Mouse (Mus musculus) megakaryocyte-erythroid progenitor cell, adult 5 weeks (primary cell): Measurements from ENCODE around the gene Ndufs5. TPM values are rescaled to one million over a fixed set of nuclear protein-coding genes. Genes with fewer than 3 reads are reported as not detected.

Experiments
- polyA plus RNA-seq: library from polyadenylated mRNA; stranded (reverse); fragments of >175 nt; gene quantifications from 2 replicates; pipeline ENCODE4 v1.2.3, GENCODE M21; 2012

Ndufs5 gene
- 54.3 and 55.5 TPM in 2 replicates for polyA plus RNA-seq

DNA sequence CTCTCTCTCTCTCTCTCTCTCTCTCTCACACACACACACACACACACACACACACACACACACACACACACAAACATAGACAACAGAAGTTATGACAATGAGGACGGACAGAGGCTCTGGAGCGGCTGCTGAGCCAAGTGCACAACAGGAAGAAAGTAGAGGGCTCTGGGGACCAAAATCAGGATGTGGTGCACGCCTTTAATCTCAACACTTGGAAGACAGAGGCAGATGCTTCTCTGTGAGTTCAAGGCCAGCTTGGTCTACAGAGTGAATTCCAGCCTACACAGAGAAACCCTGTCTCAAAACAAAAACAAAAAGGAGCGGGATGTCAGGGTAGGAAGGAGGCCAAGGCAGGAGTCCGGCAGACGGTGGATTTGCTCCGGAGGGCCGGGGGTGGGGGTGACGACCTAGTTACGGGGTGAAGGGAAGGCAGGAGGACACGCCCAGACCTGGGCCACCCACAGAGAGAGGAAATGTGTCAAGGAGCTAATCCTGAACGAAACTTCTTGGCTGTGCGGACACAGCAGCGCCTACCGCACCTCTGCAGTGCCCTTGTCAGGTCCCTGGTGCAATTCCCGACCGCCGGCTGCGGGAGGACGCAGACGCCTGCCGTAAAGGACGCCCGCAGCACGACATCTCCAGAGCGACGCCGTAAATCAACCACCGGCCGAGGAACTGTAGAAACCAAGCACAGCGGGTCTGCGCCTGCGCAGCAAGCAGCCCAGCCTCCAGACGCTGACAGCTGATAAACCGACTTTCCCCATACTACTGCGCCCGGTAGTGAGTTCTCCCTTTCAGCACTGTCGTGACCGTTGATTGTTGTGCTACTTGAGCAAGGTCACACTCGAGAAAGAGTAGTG is at the start of gene Ndufs5:
Gene Ndufs5 (minus strand): TSS at position 629 of the 860 bp plus-strand sequence.

DNA sequence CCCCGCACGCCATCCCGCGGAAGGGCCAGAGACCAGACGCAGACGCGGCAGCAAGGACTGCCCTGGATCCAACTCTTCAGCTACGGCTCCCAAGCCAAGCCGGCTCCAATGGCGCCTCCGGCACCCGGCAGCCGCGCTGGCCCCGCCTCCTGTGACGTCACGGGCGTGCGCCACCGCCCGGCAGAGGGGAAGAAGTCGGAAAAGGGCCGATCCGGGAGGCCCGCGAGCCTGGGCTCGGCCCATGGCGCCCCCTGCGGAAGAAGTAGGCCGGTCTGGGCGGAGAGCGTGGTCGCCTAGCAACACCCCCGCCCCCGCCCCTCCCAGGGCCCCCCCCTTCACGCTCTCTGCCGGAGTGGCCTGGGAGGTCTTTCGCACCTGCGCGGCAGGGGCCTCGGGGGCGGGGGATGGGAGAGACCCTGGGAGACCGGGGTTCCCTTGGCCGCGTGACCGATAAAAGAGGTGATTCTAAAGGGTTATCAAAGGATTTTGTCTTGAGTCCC is 32.2 kb upstream of the Ndufs5 start, which contains the start of gene Akirin1:
Gene Akirin1 (minus strand): TSS at position 194 of the 500 bp plus-strand sequence.

DNA sequence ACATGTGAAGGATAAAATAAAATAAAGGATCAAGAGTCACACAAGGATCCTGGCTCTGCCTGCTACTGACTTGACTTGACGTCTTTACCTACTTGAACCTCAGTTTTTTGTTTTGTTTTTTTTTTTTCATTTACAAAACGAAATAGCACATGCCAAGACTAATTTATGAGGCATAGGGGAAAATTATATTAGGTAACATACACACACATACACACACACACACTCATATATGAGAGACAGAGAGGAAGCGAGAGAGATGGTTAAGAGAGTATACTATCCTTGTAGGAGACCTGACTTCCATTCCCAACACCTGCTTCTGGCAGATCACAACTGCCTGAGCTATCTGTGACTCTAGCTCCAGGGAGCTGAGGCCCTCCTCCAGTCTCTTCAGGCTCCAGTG is 33.7 kb downstream of the Ndufs5 start, which contains the start of gene Macf1:
Gene Macf1 (minus strand): TSS at position 101 of the 400 bp plus-strand sequence.

Other genes with a start within 250 kb of the Ndufs5 start
- gene Macf1, start 33.8 kb downstream of the Ndufs5 start, polyA plus RNA-seq: 39.5 and 56.9 TPM in 2 replicates
- gene Akirin1, start 32.1 kb upstream of the Ndufs5 start, polyA plus RNA-seq: 159 and 162 TPM in 2 replicates
- not detected in 2 replicates for gene Rhbdl2, start 69.7 kb upstream of the Ndufs5 start, polyA plus RNA-seq
- not detected in 2 replicates for gene 4933427I04Rik, start 141.5 kb upstream of the Ndufs5 start, polyA plus RNA-seq
- gene Mycbp, start 186.6 kb upstream of the Ndufs5 start, polyA plus RNA-seq: 28.5 and 35.2 TPM in 2 replicates
- gene Rragc, start 199.2 kb upstream of the Ndufs5 start, polyA plus RNA-seq: 12.1 and 13.8 TPM in 2 replicates
- gene 4930535I16Rik, start 199.8 kb upstream of the Ndufs5 start, polyA plus RNA-seq: 0.39 and 0.45 TPM in 2 replicates